Mouse (Mus musculus) lung, postnatal 10 days (tissue): ENCODE results near the gene Olfr1446.

Source experiments
- DNase-seq: peaks from one replicate; pipeline ENCODE4 v3.0.0; 2021

Gene Olfr1446

GRCm38 (mm10) chr19:12893424-12893823, at the start of gene Olfr1446:
Gene Olfr1446 (minus strand): TSS chr19:12893524.
- DNase-seq = no peak

GRCm38 (mm10) chr19:12930540-12930939, 37.2 kb upstream of the Olfr1446 start, which contains the start of gene Olfr1449:
Gene Olfr1449 (plus strand): TSS chr19:12930840.
- DNase-seq = no peak

- no peak for DNase-seq
These were observed 31.0 kb upstream of the Olfr1446 start, which contains the start of gene Olfr1448 for GRCm38 (mm10) chr19:12924319-12924718. Gene Olfr1448 (minus strand): TSS chr19:12924419.

- no peak for DNase-seq
These were observed 10.3 kb upstream of the Olfr1446 start, which contains the start of gene Olfr1447 for GRCm38 (mm10) chr19:12903643-12904042. Gene Olfr1447 (minus strand): TSS chr19:12903743.

GRCm38 (mm10) chr19:12883555-12883954, 9.8 kb downstream of the Olfr1446 start, which contains the start of gene Olfr1445:
Gene Olfr1445 (plus strand): TSS chr19:12883855.
- DNase-seq = no peak

- DNase-seq = no peak
These were observed 36.3 kb downstream of the Olfr1446 start, which contains the start of gene Olfr1444 for GRCm38 (mm10) chr19:12856983-12857382. Gene Olfr1444 (plus strand): TSS chr19:12857283.

GRCm38 (mm10) chr19:12846382-12846781, 46.9 kb downstream of the Olfr1446 start, which contains the start of gene Gm5244:
Gene Gm5244 (plus strand): TSS chr19:12846682.
- no peak for DNase-seq

- no peak for DNase-seq
These were observed 54.8 kb downstream of the Olfr1446 start for GRCm38 (mm10) chr19:12838507-12838906.
